Mouse (Mus musculus): ENCODE results near the gene Btbd9. TPM values are rescaled to one million over a fixed set of nuclear protein-coding genes. Genes with fewer than 3 reads are reported as not detected.

Btbd9 gene
- polyA plus RNA-seq, 1 experiment from 2014 or later, result 63.4 TPM

GRCm38 (mm10) chr17:30445805-30446441 lies 130.4 kb downstream of the Btbd9 start:
- Histone ChIP-seq H3K27me3 (ENCODE audit: control insufficient read depth, insufficient read depth, low read length) (no peaks in the 10 kb centered on the region), H3K36me3 (ENCODE audit: control insufficient read depth, insufficient read depth, low read length) (no peaks in the 10 kb centered on the region), H3K9me3 (ENCODE audit: control insufficient read depth, low read length) (no peaks in the 10 kb centered on the region), H3K9ac (ENCODE audit: low read length) (no peak overlapping the region), H3K27ac (ENCODE audit: low read depth, low read length) (no peak overlapping the region), H3K4me1 (replicated peaks; ENCODE audit: control insufficient read depth, insufficient read depth, low read length) (no peaks in the 10 kb centered on the region), H3K4me2 (ENCODE audit: low read depth, low read length, severe bottlenecking) (no peak overlapping the region), H3K4me3 (ENCODE audit: low read depth, low read length) (no peak overlapping the region)
- ATAC-seq (replicated peaks; ENCODE audit: low FRiP score) (no peak), DNase-seq (ENCODE audit: low spot score) (no peak)
- WGBS, result 91% methylated on average over 3 of the region's 3 CpGs

GRCm38 (mm10) chr17:30439702-30440101 lies 136.6 kb downstream of the Btbd9 start:
- Histone ChIP-seq H3K27me3 (ENCODE audit: control insufficient read depth, insufficient read depth, low read length) (no peaks in the 10 kb centered on the region), H3K4me3 (ENCODE audit: low read depth, low read length) (no peak overlapping the region), H3K4me2 (ENCODE audit: low read depth, low read length, severe bottlenecking) (no peak overlapping the region), H3K9me3 (ENCODE audit: control insufficient read depth, low read length) (no peaks in the 10 kb centered on the region), H3K4me1 (replicated peaks; ENCODE audit: control insufficient read depth, insufficient read depth, low read length) (no peaks in the 10 kb centered on the region), H3K9ac (ENCODE audit: low read length) (no peak overlapping the region), H3K27ac (ENCODE audit: low read depth, low read length) (no peak overlapping the region), H3K36me3 (ENCODE audit: control insufficient read depth, insufficient read depth, low read length) (no peaks in the 10 kb centered on the region)
- ATAC-seq (replicated peaks; ENCODE audit: low FRiP score) (no peak), DNase-seq (ENCODE audit: low spot score) (no peak)
- 88% methylated on average over 3 of the region's 3 CpGs for WGBS

GRCm38 (mm10) chr17:30438786-30439185 lies 137.5 kb downstream of the Btbd9 start:
- Histone ChIP-seq H3K9ac (ENCODE audit: low read length) (no peak overlapping the region), H3K27me3 (ENCODE audit: control insufficient read depth, insufficient read depth, low read length) (no peaks in the 10 kb centered on the region), H3K9me3 (ENCODE audit: control insufficient read depth, low read length) (no peaks in the 10 kb centered on the region), H3K4me3 (ENCODE audit: low read depth, low read length) (no peak overlapping the region), H3K27ac (ENCODE audit: low read depth, low read length) (no peak overlapping the region), H3K36me3 (ENCODE audit: control insufficient read depth, insufficient read depth, low read length) (no peaks in the 10 kb centered on the region), H3K4me1 (replicated peaks; ENCODE audit: control insufficient read depth, insufficient read depth, low read length) (no peaks in the 10 kb centered on the region), H3K4me2 (ENCODE audit: low read depth, low read length, severe bottlenecking) (no peak overlapping the region)
- WGBS, result 90% methylated on average over 4 of the region's 4 CpGs
- DNase-seq (ENCODE audit: low spot score) (no peak), ATAC-seq (replicated peaks; ENCODE audit: low FRiP score) (no peak)

- H3K9me3 ChIP-seq (ENCODE audit: control insufficient read depth, low read length), result no peaks in the 10 kb centered on the region
- H3K4me2 ChIP-seq (ENCODE audit: low read depth, low read length, severe bottlenecking), result no peak overlapping the region
- no peak for DNase-seq (ENCODE audit: low spot score)
- no peaks in the 10 kb centered on the region for H3K4me1 ChIP-seq (replicated peaks; ENCODE audit: control insufficient read depth, insufficient read depth, low read length)
- no peak overlapping the region for H3K27ac ChIP-seq (ENCODE audit: low read depth, low read length)
- H3K36me3 ChIP-seq (ENCODE audit: control insufficient read depth, insufficient read depth, low read length), result no peaks in the 10 kb centered on the region
- 68% methylated on average over 5 of the region's 5 CpGs for WGBS
- ATAC-seq (replicated peaks; ENCODE audit: low FRiP score), result no peak
- no peaks in the 10 kb centered on the region for H3K27me3 ChIP-seq (ENCODE audit: control insufficient read depth, insufficient read depth, low read length)
- no peak overlapping the region for H3K9ac ChIP-seq (ENCODE audit: low read length)
- no peak overlapping the region for H3K4me3 ChIP-seq (ENCODE audit: low read depth, low read length)
Observed at GRCm38 (mm10) chr17:30436021-30436461, 140.2 kb downstream of the Btbd9 start.

GRCm38 (mm10) chr17:30435478-30435877 lies 140.8 kb downstream of the Btbd9 start:
- Histone ChIP-seq H3K27ac (ENCODE audit: low read depth, low read length) (no peak overlapping the region), H3K4me3 (ENCODE audit: low read depth, low read length) (no peak overlapping the region), H3K9me3 (ENCODE audit: control insufficient read depth, low read length) (no peaks in the 10 kb centered on the region), H3K27me3 (ENCODE audit: control insufficient read depth, insufficient read depth, low read length) (no peaks in the 10 kb centered on the region), H3K4me2 (ENCODE audit: low read depth, low read length, severe bottlenecking) (no peak overlapping the region), H3K9ac (ENCODE audit: low read length) (no peak overlapping the region), H3K4me1 (replicated peaks; ENCODE audit: control insufficient read depth, insufficient read depth, low read length) (no peaks in the 10 kb centered on the region), H3K36me3 (ENCODE audit: control insufficient read depth, insufficient read depth, low read length) (no peaks in the 10 kb centered on the region)
- 53% methylated on average over 7 of the region's 7 CpGs for WGBS
- no peak for ATAC-seq (replicated peaks; ENCODE audit: low FRiP score)
- no peak for DNase-seq (ENCODE audit: low spot score)

- no peaks in the 10 kb centered on the region for H3K36me3 ChIP-seq (ENCODE audit: control insufficient read depth, insufficient read depth, low read length)
- no peak for DNase-seq (ENCODE audit: low spot score)
- ATAC-seq (replicated peaks; ENCODE audit: low FRiP score), result no peak
- H3K27ac ChIP-seq (ENCODE audit: low read depth, low read length), result no peak overlapping the region
- H3K4me3 ChIP-seq (ENCODE audit: low read depth, low read length), result no peak overlapping the region
- H3K9me3 ChIP-seq (ENCODE audit: control insufficient read depth, low read length), result no peaks in the 10 kb centered on the region
- H3K27me3 ChIP-seq (ENCODE audit: control insufficient read depth, insufficient read depth, low read length), result no peaks in the 10 kb centered on the region
- H3K9ac ChIP-seq (ENCODE audit: low read length), result no peak overlapping the region
- 86% methylated on average over 10 of the region's 10 CpGs for WGBS
- H3K4me1 ChIP-seq (replicated peaks; ENCODE audit: control insufficient read depth, insufficient read depth, low read length), result no peaks in the 10 kb centered on the region
- H3K4me2 ChIP-seq (ENCODE audit: low read depth, low read length, severe bottlenecking), result no peak overlapping the region
Observed at GRCm38 (mm10) chr17:30432094-30432493, 144.2 kb downstream of the Btbd9 start.

- no peaks in the 10 kb centered on the region for H3K27me3 ChIP-seq (ENCODE audit: control insufficient read depth, insufficient read depth, low read length)
- H3K4me2 ChIP-seq (ENCODE audit: low read depth, low read length, severe bottlenecking), result no peak overlapping the region
- no peaks in the 10 kb centered on the region for H3K36me3 ChIP-seq (ENCODE audit: control insufficient read depth, insufficient read depth, low read length)
- no peaks in the 10 kb centered on the region for H3K9me3 ChIP-seq (ENCODE audit: control insufficient read depth, low read length)
- no peak overlapping the region for H3K4me3 ChIP-seq (ENCODE audit: low read depth, low read length)
- no peak overlapping the region for H3K27ac ChIP-seq (ENCODE audit: low read depth, low read length)
- no peaks in the 10 kb centered on the region for H3K4me1 ChIP-seq (replicated peaks; ENCODE audit: control insufficient read depth, insufficient read depth, low read length)
- ATAC-seq (replicated peaks; ENCODE audit: low FRiP score), result no peak
- no peak for DNase-seq (ENCODE audit: low spot score)
- H3K9ac ChIP-seq (ENCODE audit: low read length), result no peak overlapping the region
- 84% methylated on average over 10 of the region's 10 CpGs for WGBS
Observed at GRCm38 (mm10) chr17:30430961-30431640, 145.2 kb downstream of the Btbd9 start.

- ATAC-seq (replicated peaks; ENCODE audit: low FRiP score) (no peak), DNase-seq (ENCODE audit: low spot score) (no peak)
- Histone ChIP-seq H3K9me3 (ENCODE audit: control insufficient read depth, low read length) (no peaks in the 10 kb centered on the region), H3K27me3 (ENCODE audit: control insufficient read depth, insufficient read depth, low read length) (no peaks in the 10 kb centered on the region), H3K4me3 (ENCODE audit: low read depth, low read length) (no peak overlapping the region), H3K4me2 (ENCODE audit: low read depth, low read length, severe bottlenecking) (no peak overlapping the region), H3K4me1 (replicated peaks; ENCODE audit: control insufficient read depth, insufficient read depth, low read length) (no peaks in the 10 kb centered on the region), H3K9ac (ENCODE audit: low read length) (no peak overlapping the region), H3K27ac (ENCODE audit: low read depth, low read length) (no peak overlapping the region), H3K36me3 (ENCODE audit: control insufficient read depth, insufficient read depth, low read length) (no peaks in the 10 kb centered on the region)
- 97% methylated on average over 9 of the region's 9 CpGs for WGBS
Observed at GRCm38 (mm10) chr17:30428661-30429060, 147.6 kb downstream of the Btbd9 start.

Measured in forebrain, embryonic 11.5 days (tissue).